Comparison of ENCODE assay signal across 8 mouse cellular contexts in the genomic region with DNA sequence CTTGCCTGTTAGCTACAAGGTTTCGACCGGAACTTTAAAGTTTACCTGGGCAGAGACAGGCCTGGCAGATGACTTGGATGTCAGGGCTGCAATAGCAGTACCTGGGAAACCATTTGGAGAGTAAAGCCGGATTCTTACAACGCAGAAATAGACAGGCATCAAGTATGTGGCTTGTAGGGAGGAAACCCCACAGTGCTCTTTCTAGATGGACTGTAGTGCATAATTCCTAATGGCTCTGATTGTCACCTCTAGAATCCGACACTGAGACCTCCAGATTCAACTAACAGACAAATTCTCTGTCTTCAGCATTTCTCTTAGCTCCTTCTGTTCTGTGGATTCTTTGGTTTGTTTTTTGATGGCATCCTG. TPM values are rescaled to one million over a fixed set of nuclear protein-coding genes. Genes with fewer than 3 reads are reported as not detected.
DNase-seq lines count a peak whose midpoint lies in the region; ATAC-seq and TF ChIP-seq lines count a peak whose summit lies in the region.

No protein-coding gene starts in this region.

- TF ChIP-seq CTCF in left cerebral cortex, adult 2 months (IDR thresholded peaks at IDR 0.05), result no peak
- TF ChIP-seq CTCF in intestine, postnatal 0 days (IDR thresholded peaks at IDR 0.05; ENCODE audit: low read depth), result no peak

- H3K9me3 ChIP-seq in embryonic facial prominence, embryonic 15.5 days (replicated peaks), result no peaks in the 10 kb centered on the region
- no peaks in the 10 kb centered on the region for H3K9me3 ChIP-seq in intestine, postnatal 0 days (ENCODE audit: control insufficient read depth)
- no peaks in the 10 kb centered on the region for H3K9me3 ChIP-seq in neural tube, embryonic 13.5 days

- ATAC-seq in embryonic facial prominence, embryonic 15.5 days (ENCODE audit: insufficient number of reproducible peaks, low FRiP score, low TSS enrichment, low read depth), result no peak
- ATAC-seq in intestine, postnatal 0 days, result no peak
- ATAC-seq in neural tube, embryonic 13.5 days (ENCODE audit: low read depth), result no peak; the same call in 1 of the 2 replicates
- no peak for ATAC-seq in cerebellum, adult (ENCODE audit: insufficient number of reproducible peaks, low FRiP score, low TSS enrichment)

- intact Hi-C loops in left cerebral cortex, adult 2 months (cut with DNase I), result no loop called here

- no peak for DNase-seq in left cerebral cortex, adult 2 months (ENCODE audit: extremely low spot score in 1 of 2, low spot score in 2 of 2)
- no peak for DNase-seq in left cerebral cortex, adult 8-10 months (ENCODE audit: low spot score in 2 of 2)
- no peak for DNase-seq in embryo, embryonic 9.5 days (ENCODE audit: extremely low spot score)
- DNase-seq in gastrocnemius, adult 8-10 months (ENCODE audit: low spot score in 2 of 2), result no peak

- peak overlapping the region; percentile 59 for H3K4me3 ChIP-seq in left cerebral cortex, adult 2 months
- peak overlapping the region; percentile 70 for H3K4me3 ChIP-seq in embryonic facial prominence, embryonic 15.5 days (replicated peaks)
- H3K4me3 ChIP-seq in intestine, postnatal 0 days (ENCODE audit: low read depth, low read length), result peak overlapping the region; percentile 51
- peak overlapping the region; percentile 83 for H3K4me3 ChIP-seq in neural tube, embryonic 13.5 days

- peak overlapping the region; percentile 66 for H3K4me2 ChIP-seq in embryonic facial prominence, embryonic 15.5 days (replicated peaks)
- peak overlapping the region; percentile 92 for H3K4me2 ChIP-seq in intestine, postnatal 0 days (replicated peaks; ENCODE audit: low read depth)
- peak overlapping the region; percentile 69 for H3K4me2 ChIP-seq in neural tube, embryonic 13.5 days

- 6% methylated on average over 5 of the region's 5 CpGs for WGBS in embryonic facial prominence, embryonic 15.5 days
- WGBS in intestine, postnatal 0 days, result 16% methylated on average over 5 of the region's 5 CpGs
- 12% methylated on average over 5 of the region's 5 CpGs for WGBS in neural tube, embryonic 13.5 days

- H3K27me3 ChIP-seq in embryonic facial prominence, embryonic 15.5 days, result no peaks in the 10 kb centered on the region
- no peaks in the 10 kb centered on the region for H3K27me3 ChIP-seq in intestine, postnatal 0 days (replicated peaks; ENCODE audit: control insufficient read depth, insufficient read depth, low read length)
- no peaks in the 10 kb centered on the region for H3K27me3 ChIP-seq in neural tube, embryonic 13.5 days

- peak overlapping the region; percentile 89 for H3K27ac ChIP-seq in left cerebral cortex, adult 2 months
- no peak overlapping the region for H3K27ac ChIP-seq in embryonic facial prominence, embryonic 15.5 days (replicated peaks)
- H3K27ac ChIP-seq in intestine, postnatal 0 days (ENCODE audit: low read depth, low read length), result no peak overlapping the region
- H3K27ac ChIP-seq in neural tube, embryonic 13.5 days (replicated peaks), result peak overlapping the region; percentile 71

- peaks cover 12% of the 10 kb centered on the region; the same call in 1 of the 2 replicates for H3K4me1 ChIP-seq in embryonic facial prominence, embryonic 15.5 days
- no peaks in the 10 kb centered on the region for H3K4me1 ChIP-seq in intestine, postnatal 0 days (replicated peaks; ENCODE audit: control insufficient read depth, insufficient read depth, low read length)
- H3K4me1 ChIP-seq in neural tube, embryonic 13.5 days (replicated peaks), result peaks cover 23% of the 10 kb centered on the region

- peaks cover 20% of the 10 kb centered on the region for H3K36me3 ChIP-seq in embryonic facial prominence, embryonic 15.5 days
- H3K36me3 ChIP-seq in intestine, postnatal 0 days (ENCODE audit: control insufficient read depth, insufficient read depth), result no peaks in the 10 kb centered on the region
- H3K36me3 ChIP-seq in neural tube, embryonic 13.5 days, result peaks cover 22% of the 10 kb centered on the region

- no peak overlapping the region for H3K9ac ChIP-seq in embryonic facial prominence, embryonic 15.5 days
- no peak overlapping the region for H3K9ac ChIP-seq in intestine, postnatal 0 days (ENCODE audit: low read depth, low read length)
- peak overlapping the region; percentile 89 for H3K9ac ChIP-seq in neural tube, embryonic 13.5 days

RNA-seq across cellular contexts. Expression of gene Zfp287, which starts 0.3 kb away (rescaled TPM):
- total RNA-seq in left cerebral cortex, adult 2 months (2021), result 10 to 100 TPM; 16.2 to 17.3 TPM
- total RNA-seq in left cerebral cortex, adult 8-10 months (2022), result 10 to 100 TPM; 17.2 to 19.2 (median 17.9) TPM
- polyA plus RNA-seq in embryonic facial prominence, embryonic 15.5 days (2015; fragmentation: Nextera tagmentation; extraction: Ambion mirVana), result 9.1 and 10.5 TPM in 2 replicates
- 1.5 and 2.3 TPM in 2 replicates for polyA plus RNA-seq in intestine, postnatal 0 days (2015; fragmentation: Nextera tagmentation; extraction: Ambion mirVana)
- polyA plus RNA-seq in neural tube, embryonic 13.5 days (2015; fragmentation: Nextera tagmentation; extraction: Ambion mirVana), result 18.7 and 18.9 TPM in 2 replicates
- total RNA-seq in gastrocnemius, adult 8-10 months (2022), result 1 to 10 TPM in 1 of 4 experiments, under 1 TPM in 3; 0.48 to 1.4 (median 0.73) TPM

RNA-seq across cellular contexts. Expression of gene Gm10428, which starts 20.9 kb away (rescaled TPM):
- total RNA-seq in left cerebral cortex, adult 2 months (2021), result not detected
- total RNA-seq in left cerebral cortex, adult 8-10 months (2022), result not detected
- not detected in 2 replicates for polyA plus RNA-seq in embryonic facial prominence, embryonic 15.5 days (2015; fragmentation: Nextera tagmentation; extraction: Ambion mirVana)
- polyA plus RNA-seq in intestine, postnatal 0 days (2015; fragmentation: Nextera tagmentation; extraction: Ambion mirVana), result not detected in 2 replicates
- not detected in 2 replicates for polyA plus RNA-seq in neural tube, embryonic 13.5 days (2015; fragmentation: Nextera tagmentation; extraction: Ambion mirVana)
- total RNA-seq in gastrocnemius, adult 8-10 months (2022), result not detected

RNA-seq across cellular contexts. Expression of gene Zfp286, which starts 57.3 kb away (rescaled TPM):
- total RNA-seq in left cerebral cortex, adult 2 months (2021), result 10 to 100 TPM; 26.8 to 29.0 TPM
- total RNA-seq in left cerebral cortex, adult 8-10 months (2022), result 10 to 100 TPM; 18.2 to 27.5 (median 25.2) TPM
- polyA plus RNA-seq in embryonic facial prominence, embryonic 15.5 days (2015; fragmentation: Nextera tagmentation; extraction: Ambion mirVana), result 22.4 and 23.4 TPM in 2 replicates
- 4.2 and 4.3 TPM in 2 replicates for polyA plus RNA-seq in intestine, postnatal 0 days (2015; fragmentation: Nextera tagmentation; extraction: Ambion mirVana)
- 30.2 and 34.5 TPM in 2 replicates for polyA plus RNA-seq in neural tube, embryonic 13.5 days (2015; fragmentation: Nextera tagmentation; extraction: Ambion mirVana)
- total RNA-seq in gastrocnemius, adult 8-10 months (2022), result 1 to 10 TPM; 1.4 to 1.7 (median 1.6) TPM

Comparison
In these comparisons a context has a peak if more than half of its experiments do, and no peak if none do; other contexts are left out.
1. H3K27ac ChIP-seq: peak in left cerebral cortex, adult 2 months (single experiment) and neural tube, embryonic 13.5 days (single experiment); none in embryonic facial prominence, embryonic 15.5 days (single experiment) and intestine, postnatal 0 days (single experiment).
2. RNA of gene Zfp287, which starts 0.3 kb away (total RNA-seq): 17.2 to 19.2 TPM in left cerebral cortex, adult 8-10 months and 16.2 to 17.3 TPM in left cerebral cortex, adult 2 months; 0.48 to 1.4 TPM in gastrocnemius, adult 8-10 months; every median in the first group is over 4 times any median in the second.
3. RNA of gene Zfp286, which starts 57.3 kb away (total RNA-seq): 26.8 to 29.0 TPM in left cerebral cortex, adult 2 months and 18.2 to 27.5 TPM in left cerebral cortex, adult 8-10 months; 1.4 to 1.7 TPM in gastrocnemius, adult 8-10 months; every median in the first group is over 4 times any median in the second.
4. Peak in every context shown above with its lines, with median percentiles within 50 percentile points of each other: H3K4me3 ChIP-seq and H3K4me2 ChIP-seq.